Mouse (Mus musculus): ENCODE measurements around the gene Zfp513.

Zfp513 gene

DNA sequence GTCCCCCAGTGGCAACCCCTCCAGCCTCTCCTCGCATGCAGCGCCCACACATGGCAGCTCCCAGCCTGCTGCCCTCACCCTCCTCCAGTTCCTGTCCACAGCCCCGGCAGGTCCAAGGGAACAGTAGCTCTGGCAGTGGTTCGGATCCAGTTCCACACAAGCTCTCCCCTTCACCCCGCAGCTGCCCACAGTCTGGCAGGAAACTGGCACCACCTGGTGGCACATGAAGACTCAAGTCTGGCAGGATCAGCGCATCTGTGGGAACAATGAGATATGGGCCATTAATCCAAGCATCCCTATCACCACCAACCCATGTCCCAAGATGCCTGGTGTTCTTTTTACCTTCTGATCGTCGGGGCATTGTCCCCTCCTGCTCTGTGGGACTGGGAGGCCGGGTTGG lies 2.2 kb downstream of the Zfp513 start:
- DNase-seq: no peak

DNA sequence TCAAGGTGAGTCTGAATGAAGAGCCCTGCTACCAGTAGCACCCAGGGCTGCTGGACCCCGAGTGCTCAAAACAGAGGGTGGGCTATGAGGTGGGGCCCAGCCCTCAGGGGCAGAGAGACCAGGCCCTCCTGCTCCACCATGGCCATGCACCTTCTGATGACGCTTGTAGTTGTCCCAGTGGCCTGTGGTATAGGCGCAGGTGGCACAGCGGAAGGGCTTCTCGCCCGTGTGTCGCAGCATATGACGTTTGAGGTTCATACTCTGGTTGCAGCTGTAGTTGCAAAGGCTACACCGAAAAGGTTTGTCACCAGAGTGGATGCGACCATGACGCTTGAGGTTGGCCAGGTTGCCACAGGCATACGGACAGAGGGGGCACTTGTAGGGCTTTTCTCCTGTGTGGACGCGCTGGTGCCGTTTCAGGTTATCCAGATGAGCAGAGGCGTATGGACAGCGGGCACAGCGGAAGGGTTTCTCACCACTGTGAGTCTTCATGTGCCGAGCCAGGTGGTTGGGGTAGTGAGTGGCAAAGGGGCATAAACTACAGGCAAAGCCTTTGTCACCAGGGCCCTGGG lies 2.7 kb downstream of the Zfp513 start:
- DNase-seq: no peak

DNA sequence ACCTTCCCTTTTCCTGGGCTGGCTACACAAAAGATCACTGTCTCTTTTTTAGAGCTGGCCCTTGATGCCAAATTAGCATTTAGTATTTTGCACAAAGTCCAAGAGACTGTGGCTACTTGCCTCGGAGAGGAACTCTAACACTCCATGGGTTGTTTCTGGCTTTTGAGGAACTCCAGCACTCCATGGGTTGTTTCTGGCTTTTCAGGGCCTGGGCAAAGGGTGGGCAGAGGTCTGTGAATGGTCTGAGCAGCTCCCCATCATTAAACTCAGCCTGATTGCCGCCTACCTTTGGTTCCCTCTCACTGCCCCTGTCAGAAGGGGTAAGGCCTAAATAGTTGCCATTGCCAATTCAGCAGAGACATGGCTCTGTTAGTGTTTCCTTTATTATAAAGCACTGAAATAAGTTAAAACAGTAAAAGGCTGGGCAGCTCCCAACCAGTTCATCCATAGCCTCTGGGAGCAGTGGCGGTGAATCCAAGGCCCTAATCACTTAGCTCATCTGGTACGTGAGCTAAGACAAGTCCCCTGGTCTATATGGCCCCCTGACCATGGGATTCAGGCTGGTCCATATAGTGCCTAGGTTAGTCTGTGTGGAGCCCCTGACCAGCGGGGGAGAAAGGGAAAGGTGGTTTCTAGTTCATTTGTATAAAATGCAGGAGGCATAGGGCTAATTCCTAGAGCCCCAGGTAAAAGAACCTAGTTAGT lies 3.3 kb downstream of the Zfp513 start:
- DNase-seq: no peak

DNA sequence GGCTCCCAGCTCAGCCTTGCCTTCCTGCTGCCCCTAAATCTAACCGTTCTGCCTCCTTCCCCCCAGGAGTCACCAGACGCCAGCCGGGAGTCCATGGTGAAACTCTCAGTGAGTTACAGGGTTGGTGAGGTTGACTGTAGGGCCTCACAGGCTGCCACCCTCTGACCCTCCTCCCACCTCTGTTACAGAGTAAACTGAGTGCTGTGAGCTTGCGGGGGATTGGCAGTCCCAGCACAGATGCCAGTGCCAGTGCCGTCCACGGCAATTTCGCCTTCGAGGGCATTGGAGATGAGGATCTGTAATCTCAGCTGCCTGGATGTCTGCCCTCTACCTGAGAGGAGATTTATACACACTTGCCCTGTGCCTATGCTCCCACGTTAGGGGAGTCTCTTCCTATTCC lies 3.9 kb downstream of the Zfp513 start:
- DNase-seq: no peak

DNA sequence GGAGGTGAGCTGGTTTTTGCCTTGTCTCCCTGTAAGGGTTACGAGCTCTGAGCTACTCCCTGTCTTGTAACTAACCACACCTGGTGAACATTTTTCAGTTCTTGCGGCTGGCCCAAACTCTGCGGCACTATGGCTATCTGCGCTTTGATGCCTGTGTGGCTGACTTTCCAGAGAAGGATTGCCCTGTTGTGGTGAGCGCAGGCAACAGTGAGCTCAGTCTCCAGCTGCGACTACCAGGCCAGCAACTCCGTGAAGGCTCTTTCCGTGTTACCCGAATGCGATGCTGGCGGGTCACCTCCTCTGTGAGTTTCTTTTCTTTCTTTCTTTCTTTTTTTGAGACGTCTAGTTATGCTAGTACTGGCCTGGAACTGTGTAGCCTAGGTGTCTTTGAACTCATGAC lies 5.0 kb downstream of the Zfp513 start:
- DNase-seq: no peak

DNA sequence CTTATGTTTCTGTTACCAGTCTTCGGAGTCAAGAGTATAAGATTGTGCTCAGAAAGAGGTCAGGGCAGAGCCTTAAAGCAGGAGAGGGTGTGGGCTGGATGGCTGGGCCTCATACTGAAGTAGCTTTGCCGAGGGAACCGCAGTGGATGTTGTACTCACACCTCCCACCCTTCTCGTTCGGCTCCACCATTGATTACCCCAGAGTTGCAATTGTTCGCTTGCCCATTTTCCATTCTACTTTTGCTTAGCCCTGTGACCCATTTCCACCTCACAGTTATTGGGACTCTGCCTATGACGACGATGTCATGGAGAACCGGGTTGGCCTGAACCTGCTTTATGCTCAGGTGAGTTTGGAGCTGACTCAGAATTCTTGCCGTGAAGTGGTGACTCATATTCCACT lies 5.9 kb downstream of the Zfp513 start:
- DNase-seq: no peak

DNA sequence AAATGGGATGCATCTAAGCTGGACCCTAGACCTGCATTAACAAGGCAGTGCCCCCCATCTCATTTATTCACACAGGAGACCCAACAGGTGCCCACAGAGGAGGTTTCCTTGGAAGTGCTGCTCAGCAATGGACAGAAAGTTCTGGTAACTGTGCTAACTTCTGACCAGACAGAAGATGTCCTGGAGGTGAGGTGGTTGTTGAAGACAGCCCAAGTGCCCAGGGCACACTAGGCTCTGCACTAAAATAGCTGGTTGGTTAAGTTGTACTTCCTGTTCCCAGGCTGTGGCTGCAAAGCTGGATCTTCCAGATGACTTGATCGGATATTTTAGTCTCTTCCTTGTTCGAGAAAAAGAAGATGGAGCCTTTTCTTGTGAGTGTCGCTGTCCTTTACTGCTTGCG lies 6.4 kb downstream of the Zfp513 start:
- no peak for DNase-seq

DNA sequence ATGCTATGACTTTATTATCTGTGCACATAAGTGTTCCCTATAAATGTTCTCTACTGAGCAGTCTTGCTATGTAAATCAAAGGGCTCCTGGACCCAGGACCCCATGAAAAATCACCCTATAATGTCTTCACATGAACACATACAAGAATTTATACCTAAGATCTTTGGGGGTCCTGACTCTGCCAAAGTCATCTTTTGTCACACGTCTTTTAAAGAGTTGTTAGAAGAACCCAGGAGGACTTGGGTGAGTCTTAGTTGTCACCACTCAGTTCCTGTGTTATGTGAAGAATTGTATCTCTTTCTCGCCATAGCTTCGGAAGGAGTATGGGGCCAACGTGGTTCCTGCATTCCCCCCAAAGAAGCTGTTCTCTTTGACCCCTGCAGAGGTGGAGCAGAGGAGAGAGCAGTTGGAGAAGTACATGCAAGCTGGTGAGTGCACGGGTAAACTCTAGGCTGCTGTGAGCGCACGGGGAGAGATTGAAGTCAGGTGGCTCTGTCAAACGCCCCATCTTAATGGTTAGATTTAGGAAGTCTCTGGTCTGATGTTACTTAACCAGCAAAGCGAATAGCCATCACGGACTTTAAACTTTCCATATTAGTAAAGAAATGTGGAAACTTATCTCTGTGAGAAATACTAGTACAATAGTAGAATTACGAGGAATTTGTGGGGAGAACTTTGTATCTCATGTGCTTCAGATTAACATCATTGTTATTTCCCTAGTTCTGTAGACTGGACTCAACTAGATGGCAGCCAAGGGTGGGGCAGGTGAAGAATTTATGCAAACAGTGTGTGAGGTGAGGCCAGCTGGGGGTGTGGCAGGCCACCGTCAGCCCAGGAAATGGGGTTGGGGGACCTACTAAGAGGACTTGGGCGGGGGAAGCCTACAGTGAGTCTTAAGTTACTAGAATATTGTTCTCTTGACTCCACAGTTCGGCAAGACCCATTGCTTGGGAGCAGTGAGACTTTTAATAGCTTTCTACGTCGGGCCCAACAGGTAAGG lies 7.3 kb downstream of the Zfp513 start:
- no peak for DNase-seq

DNA sequence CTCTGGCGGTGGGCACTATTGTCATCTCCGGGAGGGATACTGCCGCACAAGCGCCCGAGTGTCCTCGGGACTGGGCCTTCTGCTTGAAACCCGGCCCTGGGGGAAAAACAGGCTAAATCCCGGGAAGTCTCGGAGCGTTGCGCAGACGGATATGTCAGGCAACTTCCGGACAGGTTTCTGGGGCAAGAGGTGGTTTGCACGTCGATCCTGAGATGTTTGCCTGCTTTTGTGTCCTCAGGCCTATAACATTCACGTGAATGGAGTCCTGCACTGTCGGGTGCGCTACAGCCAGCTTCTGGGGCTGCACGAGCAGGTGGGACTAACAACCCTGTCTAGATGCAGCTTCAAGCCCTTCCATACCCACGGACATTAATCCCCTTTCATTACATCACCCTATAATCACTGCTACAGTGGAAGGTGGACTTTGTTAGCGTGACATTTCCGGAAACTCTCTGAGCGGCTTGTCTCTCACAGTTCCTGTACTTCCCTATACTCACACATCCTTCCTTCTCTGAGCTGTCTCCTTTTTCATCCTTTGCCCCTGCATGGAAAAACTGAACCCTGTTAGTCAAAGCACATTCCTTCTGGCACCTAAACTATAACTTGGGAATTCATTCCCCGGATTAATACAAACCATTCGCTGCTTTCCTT lies 8.3 kb downstream of the Zfp513 start:
- no peak for DNase-seq

DNA sequence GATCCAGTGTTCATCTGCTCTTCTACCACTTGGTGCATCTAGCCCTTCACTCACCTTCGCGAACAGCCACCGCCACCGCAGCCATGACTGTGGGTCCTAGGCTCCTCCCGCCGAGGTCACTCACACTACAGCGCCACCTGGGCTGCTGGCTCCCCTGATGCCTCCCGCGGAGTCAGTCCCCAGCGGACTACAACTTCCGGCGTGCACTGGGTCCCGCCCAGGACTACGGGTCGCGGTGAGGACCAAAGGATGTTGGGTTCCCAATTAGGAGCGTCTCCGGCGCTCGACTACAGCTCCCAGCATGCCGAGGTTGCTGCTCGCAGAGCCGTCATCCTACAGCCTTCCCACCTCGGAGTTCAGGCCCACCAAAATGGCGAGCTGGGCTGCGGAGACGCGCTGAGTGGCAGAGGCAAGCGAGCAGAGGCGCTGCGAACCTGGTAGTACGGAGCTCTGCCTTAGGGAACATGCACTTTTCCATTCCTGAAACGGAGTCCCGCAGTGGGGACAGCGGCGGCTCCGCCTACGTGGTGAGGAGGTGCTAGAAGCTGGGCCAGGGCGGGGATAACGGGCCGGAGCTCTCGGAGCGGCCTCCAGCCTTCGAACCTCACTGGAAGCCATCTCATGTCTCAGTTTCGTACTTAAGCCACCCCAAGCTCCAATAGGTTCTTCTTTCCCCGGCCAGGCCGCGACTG lies 9.0 kb downstream of the Zfp513 start, which contains the start of the genes Snx17 and Eif2b4:
Gene Snx17, plus strand, starts transcription at position 289 of the 692 bp plus-strand sequence.
Gene Eif2b4, minus strand, starts transcription at position 492 of the 692 bp plus-strand sequence.
- peak; percentile 100 for DNase-seq

DNA sequence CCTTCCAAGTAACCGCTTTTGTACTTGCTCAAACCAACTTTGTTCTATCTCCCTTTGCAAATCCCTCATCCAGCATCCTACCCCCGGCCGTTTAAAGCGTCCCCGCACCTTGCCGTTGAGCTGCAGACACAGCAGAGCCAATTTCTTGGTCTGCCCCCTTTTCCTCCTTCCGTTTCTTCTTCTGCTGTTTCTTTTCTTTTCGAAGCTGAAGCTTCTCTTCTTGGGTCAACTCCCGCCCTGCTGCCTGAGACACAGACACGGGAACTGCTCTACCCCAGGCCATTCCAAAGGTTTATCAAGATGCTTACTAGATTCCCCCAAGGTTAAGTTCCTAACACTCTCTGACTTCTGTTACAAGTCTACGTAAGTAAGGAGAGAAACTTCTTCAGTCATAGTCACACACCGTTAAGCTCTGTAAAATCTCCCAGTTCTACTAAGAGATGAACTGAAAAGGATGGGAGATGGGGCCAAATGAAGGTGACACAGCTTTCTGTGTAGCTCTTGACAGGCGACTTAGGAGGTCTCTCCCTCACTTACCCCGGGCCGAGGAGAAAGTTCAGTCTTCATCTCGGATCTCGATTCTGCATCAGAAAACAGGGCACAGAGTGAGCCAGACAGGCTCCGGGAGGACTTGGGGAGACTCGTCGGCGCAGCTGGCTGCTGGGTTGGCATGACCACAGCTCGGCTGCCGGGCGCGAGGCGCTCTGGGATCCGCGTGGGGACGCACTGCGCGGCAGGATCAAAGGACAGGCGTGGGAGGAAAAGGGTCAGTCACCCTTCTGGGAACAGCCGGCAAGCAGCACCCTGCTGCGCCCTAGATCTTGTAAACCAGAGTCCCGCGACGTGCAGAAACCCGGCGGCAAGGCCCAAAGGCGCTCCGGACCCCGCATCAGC lies 9.8 kb downstream of the Zfp513 start:
- no peak for DNase-seq

DNA sequence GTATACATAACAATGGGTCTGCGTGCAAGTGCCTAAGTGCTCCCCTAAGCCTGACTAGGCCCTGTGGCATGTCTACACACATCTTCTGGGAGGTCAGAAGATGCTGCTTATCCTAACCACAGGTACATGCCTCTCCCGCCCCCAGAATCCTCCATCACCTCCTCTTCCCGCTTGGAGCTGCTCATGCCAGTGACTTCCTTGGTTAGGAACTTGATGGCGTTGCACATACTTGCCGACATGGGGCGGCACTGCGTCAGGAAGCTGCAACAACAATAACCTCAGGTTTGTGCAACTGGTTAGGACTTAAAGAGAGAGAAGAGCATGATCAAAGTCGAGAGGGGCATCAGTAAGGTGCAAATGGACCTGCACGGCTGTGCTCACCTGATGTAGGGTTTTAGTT lies 11.9 kb downstream of the Zfp513 start:
- DNase-seq: no peak

DNA sequence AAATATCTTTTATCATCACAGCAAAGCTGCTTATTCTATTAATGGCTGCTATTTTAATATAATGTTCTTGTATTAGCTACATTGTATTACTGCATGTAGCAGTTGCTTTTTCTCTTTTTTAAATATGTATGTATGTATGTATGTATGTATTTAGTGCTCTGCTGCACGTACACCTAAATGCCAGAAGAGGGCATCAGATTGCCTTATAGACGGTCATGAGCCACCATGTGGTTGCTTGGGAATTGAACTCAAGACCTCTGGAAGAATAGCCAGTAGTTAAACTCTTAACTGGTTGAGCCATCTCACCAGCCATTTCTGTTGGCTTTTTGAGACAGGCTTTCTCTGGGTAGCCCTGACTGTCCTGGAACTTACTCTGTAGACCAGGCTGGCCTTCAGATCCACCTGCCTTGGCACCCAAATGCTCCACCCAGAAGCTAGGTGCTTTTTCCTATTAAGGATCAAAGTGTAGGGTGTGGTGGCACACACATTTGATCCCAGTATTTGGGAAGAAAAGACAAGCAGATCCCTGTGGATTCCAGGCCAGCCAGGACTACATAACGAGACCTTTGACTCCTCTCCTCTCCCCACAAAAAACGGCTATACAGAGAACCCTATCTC lies 13.8 kb downstream of the Zfp513 start:
- no peak for DNase-seq

DNA sequence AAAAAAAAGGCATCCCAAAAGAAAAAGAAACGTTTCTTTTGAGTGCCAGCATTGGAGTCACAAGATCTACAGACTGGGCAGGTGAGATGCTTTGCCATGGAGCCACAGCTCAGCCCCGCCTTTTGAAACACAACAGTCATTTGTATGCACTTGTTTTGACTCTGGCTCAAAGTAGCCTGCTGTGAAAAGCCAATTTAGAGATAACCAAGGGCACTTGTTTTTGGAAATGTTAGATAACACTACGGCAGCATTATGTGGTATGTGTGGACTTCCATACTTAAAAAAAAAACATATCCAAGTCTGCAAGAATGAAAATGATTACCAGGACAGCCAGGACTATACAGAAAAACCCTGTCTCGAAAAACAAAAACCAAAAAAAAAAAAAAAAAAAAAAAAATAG lies 18.4 kb downstream of the Zfp513 start:
- no peak for DNase-seq

DNA sequence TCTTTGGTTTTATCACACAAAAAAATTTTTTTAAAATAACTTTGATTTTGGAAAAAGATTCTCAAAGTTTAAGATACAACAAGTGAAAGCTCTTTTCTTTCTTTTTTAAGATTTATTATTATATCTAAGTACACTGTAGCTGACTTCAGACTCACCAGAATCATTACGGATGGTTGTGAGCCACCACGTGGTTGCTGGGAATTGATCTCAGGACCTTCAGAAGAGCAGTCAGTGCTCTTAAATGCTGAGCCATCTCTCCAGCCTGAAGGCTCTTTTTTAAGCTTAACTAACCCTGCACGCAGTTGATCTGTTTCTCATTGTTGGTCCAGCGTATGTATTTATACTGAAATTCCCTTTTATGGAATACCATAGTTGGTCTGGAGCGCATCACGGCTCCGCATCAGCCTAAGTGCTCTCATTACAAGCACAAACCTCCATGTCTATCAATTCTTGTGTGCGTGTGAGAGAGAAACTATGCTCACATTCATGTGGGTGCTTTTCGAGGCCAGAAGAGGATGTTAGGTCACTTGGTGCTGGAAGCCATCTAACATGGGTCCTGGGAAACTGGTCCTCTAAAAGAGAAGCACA lies 20.8 kb downstream of the Zfp513 start:
- no peak for DNase-seq

DNA sequence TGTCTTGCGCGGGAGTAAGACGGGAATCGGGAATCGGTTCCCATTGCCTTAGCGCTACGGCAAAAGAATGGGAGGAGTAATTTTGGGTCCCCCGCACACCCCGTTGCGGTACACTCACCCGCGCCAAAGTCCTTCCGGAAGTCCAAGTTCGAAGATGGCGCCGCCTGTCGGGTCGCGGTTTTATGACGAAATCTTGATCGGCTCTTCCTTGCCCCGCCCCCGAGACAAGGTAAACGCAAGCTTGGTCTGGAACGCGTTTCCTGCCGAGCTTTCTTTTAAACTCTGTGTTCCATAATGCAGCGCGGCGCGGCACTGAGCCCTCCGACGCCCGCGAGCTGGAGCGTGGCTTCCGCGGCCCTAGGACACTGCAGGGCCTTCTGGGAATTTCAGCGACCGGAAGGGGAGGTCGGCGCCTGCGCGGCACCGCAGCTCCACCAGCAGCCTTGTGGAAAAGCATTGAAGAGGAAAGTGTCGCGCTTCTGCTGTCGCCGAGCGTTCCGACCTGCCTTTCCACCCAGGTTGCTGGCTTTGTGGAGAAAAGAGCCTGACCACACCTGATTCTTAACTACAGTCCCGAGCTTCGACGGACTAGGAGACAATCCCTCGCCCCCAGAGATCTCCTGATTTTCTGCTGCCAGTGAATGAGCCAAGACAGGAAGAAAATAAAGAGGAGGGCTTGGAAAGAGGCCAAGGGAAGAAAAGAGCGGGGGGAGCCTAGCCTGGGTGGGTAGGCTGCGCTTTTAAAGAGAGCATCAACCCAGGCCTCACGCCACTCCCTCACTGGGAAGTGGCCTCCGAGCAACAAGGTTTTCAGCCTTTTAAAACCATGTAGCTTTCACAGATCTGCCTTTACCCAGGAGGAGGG lies 22.1 kb downstream of the Zfp513 start, which contains the start of the genes Gm29609 and Gtf3c2:
Gene Gm29609, minus strand, starts transcription at position 146 of the 865 bp plus-strand sequence.
Gene Gtf3c2, minus strand, starts transcription at position 379 of the 865 bp plus-strand sequence.
- peak; percentile 96 for DNase-seq

DNA sequence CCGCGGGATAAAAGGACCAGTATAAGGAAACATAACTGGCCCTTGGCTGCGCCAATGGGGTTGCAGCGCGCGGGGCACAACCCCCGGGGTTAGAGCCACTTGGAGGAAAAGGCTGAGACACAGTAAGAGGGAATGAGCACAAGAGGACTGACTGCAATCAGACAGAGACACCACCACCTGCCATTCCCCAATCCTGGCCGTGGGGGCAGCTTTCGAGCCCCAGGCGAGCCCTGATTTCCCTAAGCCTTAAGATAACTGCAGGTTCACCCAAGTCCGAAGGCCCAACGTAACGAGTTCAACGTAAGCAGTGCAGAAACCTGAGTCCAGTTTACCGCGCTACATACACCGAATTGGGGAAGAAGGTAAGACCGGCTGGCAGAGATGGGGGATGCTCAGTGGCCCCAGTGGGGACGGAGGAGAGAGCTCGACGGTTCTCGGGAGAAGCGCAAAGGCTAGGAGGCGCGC lies 22.8 kb downstream of the Zfp513 start:
- no peak for DNase-seq

DNA sequence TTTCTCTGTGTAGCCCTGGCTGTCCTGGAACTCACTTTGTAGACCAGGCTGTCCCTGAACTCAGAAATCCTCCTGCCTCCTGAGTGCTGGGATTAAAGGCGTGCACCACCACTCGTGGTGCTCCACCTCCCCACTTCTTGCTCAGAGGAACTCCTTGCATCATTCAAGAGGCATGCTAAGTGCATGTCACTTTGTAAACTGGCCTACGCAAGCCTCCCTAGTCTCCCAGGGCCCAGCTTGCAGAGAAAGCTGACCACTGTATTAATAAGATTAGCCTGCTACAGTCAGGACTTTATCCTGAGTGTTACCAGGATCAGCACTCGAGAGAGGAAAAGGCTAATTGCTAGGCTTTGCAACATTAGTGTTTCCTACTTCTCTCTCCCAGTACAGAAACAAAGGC lies 33.5 kb downstream of the Zfp513 start:
- no peak for DNase-seq

DNA sequence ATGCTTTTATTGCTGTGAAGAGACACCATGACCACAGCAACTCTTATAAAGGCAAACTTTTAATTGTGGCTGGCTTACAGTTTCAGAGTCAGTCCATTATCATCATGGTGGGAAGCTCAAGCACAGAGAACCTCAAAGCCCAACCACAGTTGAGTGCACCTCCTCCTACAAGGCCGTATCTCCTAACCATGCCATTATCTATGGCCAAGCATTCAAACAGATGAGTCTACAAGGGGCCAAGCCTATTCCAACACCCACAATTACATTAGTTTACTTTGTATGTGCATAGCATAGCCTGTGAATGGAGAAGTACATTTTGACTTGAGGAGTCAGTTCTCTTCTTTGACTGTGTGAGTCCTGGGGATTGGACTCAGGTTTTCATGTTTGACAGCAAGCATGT lies 37.2 kb downstream of the Zfp513 start:
- DNase-seq: no peak
